Mouse (Mus musculus): ENCODE measurements at regions not wholly inside any gene's neighbourhood (a gene's known extent, or its start where the extent isn't known, plus 50 kb on each side); places are given as distances from the start of the nearest gene placed in this dataset.

- no peak for TF ChIP-seq REST (IDR thresholded peaks at IDR 0.05; ENCODE audit: insufficient read depth, insufficient read length)
- TF ChIP-seq MAX (IDR thresholded peaks at IDR 0.05; ENCODE audit: low read depth): no peak
- TF ChIP-seq CEBPB (IDR thresholded peaks at IDR 0.05; ENCODE audit: insufficient read depth, poor library complexity, severe bottlenecking): no peak
- TF ChIP-seq USF1 (IDR thresholded peaks at IDR 0.05; ENCODE audit: low read depth): no peak
- no peak overlapping the region for H3K4me3 ChIP-seq
These were observed 158.7 kb downstream of the CK137956 start for GRCm38 (mm10) chr4:127812047-127812545.

GRCm38 (mm10) chr4:127810899-127811510 is 159.7 kb downstream of the CK137956 start:
- Histone ChIP-seq H3ac (ENCODE audit: control insufficient read depth, insufficient read length) (no peak overlapping the region), H3K4me2 (ENCODE audit: low read depth) (no peak overlapping the region), H3K27me3 (ENCODE audit: control insufficient read depth, insufficient read depth, insufficient read length) (no peaks in the 10 kb centered on the region), H3K4me3 (no peak overlapping the region), H3K79me2 (ENCODE audit: control insufficient read depth, insufficient read depth) (no peaks in the 10 kb centered on the region), H3K36me3 (ENCODE audit: control insufficient read depth, insufficient read depth) (no peaks in the 10 kb centered on the region)
- TF ChIP-seq SRF (IDR thresholded peaks at IDR 0.05; ENCODE audit: control insufficient read depth, insufficient read length, low read depth) (no peak), REST (IDR thresholded peaks at IDR 0.05; ENCODE audit: insufficient read depth, insufficient read length) (no peak), MAX (IDR thresholded peaks at IDR 0.05; ENCODE audit: low read depth) (no peak), POLR2AphosphoS2 (IDR thresholded peaks at IDR 0.05; ENCODE audit: insufficient read length, low read depth) (no peak), TCF12 (IDR thresholded peaks at IDR 0.05; ENCODE audit: insufficient read depth, poor library complexity, severe bottlenecking) (no peak), POLR2A (IDR thresholded peaks at IDR 0.05; ENCODE audit: insufficient read length, low read depth) (no peak), MYOD1 (IDR thresholded peaks at IDR 0.05; ENCODE audit: control insufficient read depth in 1 of 3, insufficient read length in 2 of 3, low read depth in 2 of 3) (no peak), E2F4 (IDR thresholded peaks at IDR 0.05; ENCODE audit: insufficient read depth) (no peak), TCF3 (IDR thresholded peaks at IDR 0.05; ENCODE audit: insufficient read length, low read depth) (no peak), CEBPB (IDR thresholded peaks at IDR 0.05; ENCODE audit: insufficient read depth, poor library complexity, severe bottlenecking) (no peak), USF1 (IDR thresholded peaks at IDR 0.05; ENCODE audit: low read depth) (no peak), MYOG (IDR thresholded peaks at IDR 0.05; ENCODE audit: control insufficient read depth in 1 of 3, insufficient read depth in 1 of 3, insufficient read length in 2 of 3, low read depth in 2 of 3) (no peak)

More at GRCm38 (mm10) chr4:127812047-127812545, 158.7 kb downstream of the CK137956 start:
- Histone ChIP-seq H3K79me2 (ENCODE audit: control insufficient read depth, insufficient read depth) (no peaks in the 10 kb centered on the region), H3K36me3 (ENCODE audit: control insufficient read depth, insufficient read depth) (no peaks in the 10 kb centered on the region), H3K4me2 (ENCODE audit: low read depth) (no peak overlapping the region), H3K27me3 (ENCODE audit: control insufficient read depth, insufficient read depth, insufficient read length) (no peaks in the 10 kb centered on the region), H3ac (ENCODE audit: control insufficient read depth, insufficient read length) (no peak overlapping the region)

GRCm38 (mm10) chr4:127809006-127809405 is 161.7 kb downstream of the CK137956 start:
- TF ChIP-seq POLR2A (IDR thresholded peaks at IDR 0.05; ENCODE audit: insufficient read length, low read depth) (no peak), SRF (IDR thresholded peaks at IDR 0.05; ENCODE audit: control insufficient read depth, insufficient read length, low read depth) (no peak), POLR2AphosphoS2 (IDR thresholded peaks at IDR 0.05; ENCODE audit: insufficient read length, low read depth) (no peak), MYOG (IDR thresholded peaks at IDR 0.05; ENCODE audit: control insufficient read depth in 1 of 3, insufficient read depth in 1 of 3, insufficient read length in 2 of 3, low read depth in 2 of 3) (no peak), TCF12 (IDR thresholded peaks at IDR 0.05; ENCODE audit: insufficient read depth, poor library complexity, severe bottlenecking) (no peak), MYOD1 (IDR thresholded peaks at IDR 0.05; ENCODE audit: control insufficient read depth in 1 of 3, insufficient read length in 2 of 3, low read depth in 2 of 3) (no peak), TCF3 (IDR thresholded peaks at IDR 0.05; ENCODE audit: insufficient read length, low read depth) (no peak), MAX (IDR thresholded peaks at IDR 0.05; ENCODE audit: low read depth) (no peak), REST (IDR thresholded peaks at IDR 0.05; ENCODE audit: insufficient read depth, insufficient read length) (no peak), USF1 (IDR thresholded peaks at IDR 0.05; ENCODE audit: low read depth) (no peak)
- Histone ChIP-seq H3K36me3 (ENCODE audit: control insufficient read depth, insufficient read depth) (no peaks in the 10 kb centered on the region), H3K79me2 (ENCODE audit: control insufficient read depth, insufficient read depth) (no peaks in the 10 kb centered on the region), H3K27me3 (ENCODE audit: control insufficient read depth, insufficient read depth, insufficient read length) (no peaks in the 10 kb centered on the region), H3ac (ENCODE audit: control insufficient read depth, insufficient read length) (no peak overlapping the region), H3K4me3 (no peak overlapping the region), H3K4me2 (ENCODE audit: low read depth) (no peak overlapping the region)

DNA sequence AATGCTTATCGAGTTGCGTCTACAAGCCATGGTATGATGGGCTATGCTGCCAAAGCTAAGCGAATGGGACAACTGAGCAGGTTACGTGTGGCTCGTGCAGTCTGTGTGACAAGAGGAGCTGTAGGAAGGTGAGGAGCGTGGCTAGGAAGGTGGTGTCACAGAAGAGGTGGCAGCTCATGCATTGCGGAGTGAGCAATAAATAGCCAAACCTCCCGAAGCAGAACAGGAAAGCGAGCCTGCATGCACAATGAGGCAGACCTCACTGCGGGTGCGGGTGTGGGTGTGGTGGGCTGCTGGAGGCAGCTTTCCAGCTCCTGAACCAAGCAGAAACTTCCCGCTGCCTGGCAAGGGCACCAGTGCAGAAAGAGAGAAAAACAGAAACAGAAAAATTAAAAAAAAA is 181.5 kb downstream of the CK137956 start:
- TF ChIP-seq MYOD1 (IDR thresholded peaks at IDR 0.05; ENCODE audit: control insufficient read depth in 1 of 3, insufficient read length in 2 of 3, low read depth in 2 of 3): no peak
- no peak for TF ChIP-seq REST (IDR thresholded peaks at IDR 0.05; ENCODE audit: insufficient read depth, insufficient read length)
- no peaks in the 10 kb centered on the region for H3K27me3 ChIP-seq (ENCODE audit: control insufficient read depth, insufficient read depth, insufficient read length)
- no peaks in the 10 kb centered on the region for H3K36me3 ChIP-seq (ENCODE audit: control insufficient read depth, insufficient read depth)
- H3K79me2 ChIP-seq (ENCODE audit: control insufficient read depth, insufficient read depth): no peaks in the 10 kb centered on the region
- H3K4me2 ChIP-seq (ENCODE audit: low read depth): no peak overlapping the region
- no peak overlapping the region for H3K4me3 ChIP-seq
- H3ac ChIP-seq (ENCODE audit: control insufficient read depth, insufficient read length): no peak overlapping the region

DNA sequence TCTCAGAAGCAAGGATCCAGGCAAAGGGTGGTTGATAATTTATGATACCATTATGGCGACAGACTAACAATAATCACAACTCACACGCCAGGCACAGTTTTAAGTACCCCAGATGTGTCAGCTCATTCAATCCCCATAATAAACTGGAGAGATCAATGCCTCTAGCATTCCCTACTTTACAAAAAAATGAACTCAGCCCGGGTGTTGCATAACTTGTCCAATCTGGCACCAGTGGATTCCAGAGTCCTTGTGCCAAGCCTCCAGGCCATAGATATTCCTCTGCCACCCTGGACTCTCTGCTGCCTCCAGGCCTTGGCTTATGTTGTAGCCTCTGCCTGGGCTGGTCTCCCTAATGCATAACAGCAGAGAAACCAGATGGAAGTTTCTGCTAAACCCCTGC is 185.0 kb downstream of the CK137956 start:
- Histone ChIP-seq H3K4me2 (ENCODE audit: low read depth) (no peak overlapping the region), H3K36me3 (ENCODE audit: control insufficient read depth, insufficient read depth) (no peaks in the 10 kb centered on the region), H3K27me3 (ENCODE audit: control insufficient read depth, insufficient read depth, insufficient read length) (no peaks in the 10 kb centered on the region), H3ac (ENCODE audit: control insufficient read depth, insufficient read length) (no peak overlapping the region), H3K79me2 (ENCODE audit: control insufficient read depth, insufficient read depth) (no peaks in the 10 kb centered on the region), H3K4me3 (no peak overlapping the region)
- TF ChIP-seq TCF3 (IDR thresholded peaks at IDR 0.05; ENCODE audit: insufficient read length, low read depth) (no peak), POLR2A (IDR thresholded peaks at IDR 0.05; ENCODE audit: insufficient read length, low read depth) (no peak), MAX (IDR thresholded peaks at IDR 0.05; ENCODE audit: low read depth) (no peak), SRF (IDR thresholded peaks at IDR 0.05; ENCODE audit: control insufficient read depth, insufficient read length, low read depth) (no peak), USF1 (IDR thresholded peaks at IDR 0.05; ENCODE audit: low read depth) (no peak), TCF12 (IDR thresholded peaks at IDR 0.05; ENCODE audit: insufficient read depth, poor library complexity, severe bottlenecking) (no peak), MYOG (IDR thresholded peaks at IDR 0.05; ENCODE audit: control insufficient read depth in 1 of 3, insufficient read depth in 1 of 3, insufficient read length in 2 of 3, low read depth in 2 of 3) (no peak), MYOD1 (IDR thresholded peaks at IDR 0.05; ENCODE audit: control insufficient read depth in 1 of 3, insufficient read length in 2 of 3, low read depth in 2 of 3) (no peak), POLR2AphosphoS2 (IDR thresholded peaks at IDR 0.05; ENCODE audit: insufficient read length, low read depth) (no peak), CEBPB (IDR thresholded peaks at IDR 0.05; ENCODE audit: insufficient read depth, poor library complexity, severe bottlenecking) (no peak), E2F4 (IDR thresholded peaks at IDR 0.05; ENCODE audit: insufficient read depth) (no peak), REST (IDR thresholded peaks at IDR 0.05; ENCODE audit: insufficient read depth, insufficient read length) (no peak)

Data from myocyte (in vitro differentiated cells).